ENCODE assay signal across 26 mouse cellular contexts in genomic region chr6:13108662-13109061, GRCm38 (mm10). TPM values are rescaled to one million over a fixed set of nuclear protein-coding genes. Genes with fewer than 3 reads are reported as not detected.
A peak's percentile ranks its signal among the peaks of the same experiment; 100 is the strongest.
DNase-seq lines count a peak whose midpoint lies in the region; ATAC-seq and TF ChIP-seq lines count a peak whose summit lies in the region.
"Had no signal": no experiment of that assay in that cellular context is flagged by ENCODE, and none has a peak within 500 bp of the region (broad histone marks: within the 10 kb centered on the region; RNA-seq: fewer than 3 reads in every experiment).

No protein-coding gene starts in this region.

- H3K27ac ChIP-seq in gastrocnemius, adult 2 months = no peak overlapping the region
- H3K27ac ChIP-seq in layer of hippocampus, adult 2 months = no peak overlapping the region
- H3K27ac ChIP-seq: embryonic facial prominence, embryonic 13.5 days; embryonic facial prominence, embryonic 15.5 days; forebrain, embryonic 10.5 days; forebrain, embryonic 12.5 days had no signal

- no peak for ATAC-seq in Patski
- ATAC-seq: CD4-positive, CD25-positive, alpha-beta regulatory T cell, adult 4 months; forebrain, embryonic 14.5 days; forebrain, embryonic 16.5 days had no signal

- H3K4me3 ChIP-seq in gastrocnemius, adult 2 months = no peak overlapping the region
- H3K4me3 ChIP-seq in layer of hippocampus, adult 2 months = no peak overlapping the region
- H3K4me3 ChIP-seq: embryonic facial prominence, embryonic 13.5 days; embryonic facial prominence, embryonic 15.5 days; erythroblast, embryonic 14.5 days; forebrain, embryonic 10.5 days; forebrain, embryonic 12.5 days had no signal

- CTCF ChIA-PET in Patski (lab: Charles Lee) = interaction anchor here (1.0 to 1.7 kb wide), 2 partner anchors 8 to 22 kb away, joined by 3 to 4 read pairs; no protein-coding TSS in a partner anchor

- in situ Hi-C loops in Patski (cut with MboI; ENCODE audit: low pct_unique_long_range_greater_than_20kb) = no loop called here

- POLR2A ChIA-PET in Patski (lab: Charles Lee) = no interaction called here

- intact Hi-C loops in gastrocnemius, adult 2 months (cut with DNase I) = no loop called here
- intact Hi-C loops in gastrocnemius, postnatal 36 days (cut with DNase I) = no loop called here

- no peaks in the 10 kb centered on the region for H3K27me3 ChIP-seq in Patski
- H3K27me3 ChIP-seq: CH12.LX; embryonic facial prominence, embryonic 13.5 days; embryonic facial prominence, embryonic 15.5 days; forebrain, embryonic 12.5 days had no signal

- DNase-seq in gastrocnemius, adult 2 months = no peak
- no peak for DNase-seq in gastrocnemius, postnatal 36 days
- DNase-seq in layer of hippocampus, adult 2 months (ENCODE audit: low spot score in 2 of 2) = no peak
- DNase-seq in layer of hippocampus, postnatal 36 days = no peak
- DNase-seq in 3T3-L1 (ENCODE audit: low read depth, low spot score) (peak; percentile 54), Patski (ENCODE audit: low read depth, low spot score) (no peak)
- DNase-seq in kidney, postnatal 14 days = no peak
- DNase-seq: adrenal gland, adult 8-10 months; adrenal gland, postnatal 14 days; B cell, adult 2 months; cerebellum, adult 11 months; cerebellum, adult 18-20 months; cerebellum, adult 8-10 months; cerebellum, adult 9-11 months; cerebellum, postnatal 14 days; cerebellum, postnatal 36 days; embryo, embryonic 11 days had no signal

- peak; percentile 2; the same call in 1 of the 2 replicates for TF ChIP-seq CTCF in gastrocnemius, adult 2 months (IDR thresholded peaks at IDR 0.05)
- peak; percentile 66 for TF ChIP-seq CTCF in layer of hippocampus, adult 2 months (conservative IDR thresholded peaks at IDR 0.05)
- peak; percentile 24 for TF ChIP-seq CTCF in Patski (IDR thresholded peaks at IDR 0.05)

RNA-seq across cellular contexts. Expression of gene Tmem106b, which starts 39.1 kb away (rescaled TPM):
- total RNA-seq in gastrocnemius, adult 2 months (2021) = 10 to 100 TPM; 52.0 to 76.2 TPM
- total RNA-seq in gastrocnemius, postnatal 36 days (2021) = 10 to 100 TPM; 47.1 to 61.6 TPM
- 100 to 1,000 TPM; 188 to 208 TPM for total RNA-seq in layer of hippocampus, adult 2 months (2021)
- total RNA-seq in layer of hippocampus, postnatal 36 days (2021) = 100 to 1,000 TPM; 192 to 199 TPM
- polyA plus RNA-seq in Patski (2021) = 137 TPM

Comparison
In these comparisons a context has a peak if more than half of its experiments do, and no peak if none do; other contexts are left out.
1. CTCF ChIP-seq: peak in every context shown above with its lines; median percentile 66 in layer of hippocampus, adult 2 months; 24 in Patski; 2 in gastrocnemius, adult 2 months.